Mouse (Mus musculus) CH12.LX (cell line): Measurements from ENCODE around the gene Lpin2. TPM values are rescaled to one million over a fixed set of nuclear protein-coding genes. Genes with fewer than 3 reads are reported as not detected.

Experiments
- DNase-seq: peaks from one replicate; pipeline ENCODE4 v3.0.0-alpha.2; 2013; ENCODE audit errors: extremely low read depth
- H3K27ac ChIP-seq: 2 replicates; pipeline ENCODE4 v1.5.1; 2012; ENCODE audit warnings: low read depth, mild to moderate bottlenecking, control low read depth, moderate library complexity; ENCODE audit not compliant: insufficient read depth
- H3K27me3 ChIP-seq: replicated peaks from 2 replicates; pipeline ENCODE3; 2012; ENCODE audit warnings: inconsistent platforms
- H3K36me3 ChIP-seq, 2 experiments: replicated peaks in 1 of 2; 2 replicates each; pipeline versions ENCODE3 to v1.6.1; 2012; ENCODE audit warnings: inconsistent platforms in 1 of 2, low read length in 1 of 2, mild to moderate bottlenecking in 1 of 2, mixed read lengths in 1 of 2, moderate library complexity in 1 of 2; ENCODE audit not compliant: control insufficient read depth in 1 of 2, insufficient read depth in 1 of 2
- H3K4me1 ChIP-seq, 2 experiments: 2 replicates each; pipeline ENCODE4 v1.6.1; 2012; ENCODE audit warnings: inconsistent platforms in 1 of 2, moderate library complexity in 1 of 2; ENCODE audit not compliant: insufficient read depth in 2 of 2, control insufficient read depth in 1 of 2
- H3K4me2 ChIP-seq: 2 replicates; pipeline ENCODE4 v1.6.1; 2012; ENCODE audit warnings: low read depth, mild to moderate bottlenecking, control low read depth; ENCODE audit not compliant: poor library complexity, insufficient read depth, severe bottlenecking
- H3K4me3 ChIP-seq, 3 experiments: fragments of 150-350 bp in 1 of 3; sonication (generic) in 1 of 3; replicated peaks in 1 of 3; 2 replicates each; pipeline versions ENCODE3 to v1.5.1; 2011 to 2012; ENCODE audit warnings: low read depth in 2 of 3, low read length in 2 of 3, mild to moderate bottlenecking in 2 of 3, moderate library complexity in 2 of 3, control low read depth in 1 of 3, improper control_type of control experiment in 1 of 3, inconsistent platforms in 1 of 3, mixed read lengths in 1 of 3; ENCODE audit not compliant: poor library complexity in 1 of 3
- H3K79me2 ChIP-seq: replicated peaks from 2 replicates; pipeline ENCODE4 v1.6.1; 2012; ENCODE audit warnings: mild to moderate bottlenecking, moderate library complexity; ENCODE audit not compliant: control insufficient read depth, poor library complexity, insufficient read depth, severe bottlenecking; ENCODE audit errors: extremely low read depth
- H3K9ac ChIP-seq: 2 replicates; pipeline ENCODE4 v1.6.1; 2012; ENCODE audit warnings: low read depth, mild to moderate bottlenecking, control low read depth, moderate library complexity; ENCODE audit not compliant: insufficient read depth
- H3K9me3 ChIP-seq: replicated peaks from 2 replicates; pipeline ENCODE3; 2012; ENCODE audit warnings: low read length, inconsistent platforms, mixed read lengths
- CHD1 ChIP-seq: IDR thresholded peaks from 2 replicates; pipeline ENCODE4 v1.6.1; 2012; ENCODE audit warnings: low read depth, low read length, improper control_type of control experiment, inconsistent platforms
- E2F4 ChIP-seq: IDR thresholded peaks from 2 replicates; pipeline ENCODE4 v1.6.1; 2011; ENCODE audit warnings: low read depth, low read length, improper control_type of control experiment; ENCODE audit not compliant: insufficient replicate concordance
- ELF1 ChIP-seq: IDR thresholded peaks from 2 replicates; pipeline ENCODE4 v1.6.1; 2014; ENCODE audit warnings: low read depth, mild to moderate bottlenecking, inconsistent platforms, low read length, improper control_type of control experiment
- ETS1 ChIP-seq: conservative IDR thresholded peaks from 2 replicates; pipeline ENCODE4 v1.6.1; 2012; ENCODE audit warnings: low read depth, mild to moderate bottlenecking, inconsistent platforms, low read length, improper control_type of control experiment, moderate library complexity
- GABPA ChIP-seq: IDR thresholded peaks from 2 replicates; pipeline ENCODE4 v1.6.1; 2012; ENCODE audit warnings: low read depth, low read length, improper control_type of control experiment, inconsistent platforms; ENCODE audit not compliant: insufficient replicate concordance
- HCFC1 ChIP-seq: IDR thresholded peaks from 2 replicates; pipeline ENCODE4 v1.6.1; 2012; ENCODE audit warnings: low read depth, mild to moderate bottlenecking, inconsistent platforms, low read length, improper control_type of control experiment
- JUN ChIP-seq: IDR thresholded peaks from 2 replicates; pipeline ENCODE4 v1.6.1; 2011; ENCODE audit warnings: low read depth, mild to moderate bottlenecking, low read length, improper control_type of control experiment, moderate library complexity; ENCODE audit not compliant: insufficient read depth
- MAFK ChIP-seq: IDR thresholded peaks from 2 replicates; pipeline ENCODE4 v1.6.1; 2011; ENCODE audit warnings: low read length, improper control_type of control experiment; ENCODE audit not compliant: insufficient replicate concordance
- MAX ChIP-seq: IDR thresholded peaks from 2 replicates; pipeline ENCODE4 v1.6.1; 2011; ENCODE audit warnings: low read length, improper control_type of control experiment
- MXI1 ChIP-seq: IDR thresholded peaks from 2 replicates; pipeline ENCODE4 v1.6.1; 2011; ENCODE audit warnings: mild to moderate bottlenecking, low read depth, low read length, improper control_type of control experiment
- PAX5 ChIP-seq: IDR thresholded peaks from 2 replicates; pipeline ENCODE4 v1.6.1; 2012; ENCODE audit warnings: low read length, inconsistent platforms, mixed read lengths
- POLR2AphosphoS2 ChIP-seq: IDR thresholded peaks from 2 replicates; pipeline ENCODE4 v1.6.1; 2011; ENCODE audit warnings: low read depth, low read length, improper control_type of control experiment
- RCOR1 ChIP-seq: conservative IDR thresholded peaks from 2 replicates; pipeline ENCODE4 v1.6.1; 2012; ENCODE audit warnings: low read depth, mild to moderate bottlenecking, inconsistent platforms, low read length, improper control_type of control experiment
- SIN3A ChIP-seq: IDR thresholded peaks from 2 replicates; pipeline ENCODE4 v1.6.1; 2012; ENCODE audit warnings: low read length, improper control_type of control experiment, inconsistent platforms
- SMC3 ChIP-seq: IDR thresholded peaks from 2 replicates; pipeline ENCODE4 v1.6.1; 2011; ENCODE audit warnings: low read depth, low read length, improper control_type of control experiment
- TBP ChIP-seq: conservative IDR thresholded peaks from 2 replicates; pipeline ENCODE4 v1.6.1; 2011; ENCODE audit warnings: low read depth, low read length, improper control_type of control experiment
- ZKSCAN1 ChIP-seq: IDR thresholded peaks from 2 replicates; pipeline ENCODE4 v1.6.1; 2012; ENCODE audit warnings: low read depth, inconsistent platforms, low read length, improper control_type of control experiment, borderline replicate concordance
- ZMIZ1 ChIP-seq: IDR thresholded peaks from 2 replicates; pipeline ENCODE4 v1.6.1; 2012; ENCODE audit warnings: low read depth, mild to moderate bottlenecking, inconsistent platforms, low read length, improper control_type of control experiment
- dilution Hi-C: fragments of 300-500 bp; cut with MboI; formaldehyde crosslinking; loops from 2 replicates; pipeline ENCODE4 v1.14.3; 2020; ENCODE audit warnings: low sequenced_read_pairs; ENCODE audit not compliant: extremely low pct_unique_long_range_greater_than_20kb, extremely low pct_ligation_motif_present
- in situ Hi-C: fragments of 300-500 bp; cut with MboI; formaldehyde crosslinking; loops from 3 replicates; pipeline ENCODE4 v1.14.3; 2019; ENCODE audit warnings: low sequenced_read_pairs, low pct_ligation_motif_present, low pct_unique_long_range_greater_than_20kb, mixed read lengths
- polyA plus RNA-seq: library from polyadenylated mRNA; unstranded; fragments of >175 nt; gene quantifications from 2 replicates; pipeline ENCODE4 v1.2.1, GENCODE M21; 2012; ENCODE audit warnings: low read depth; ENCODE audit not compliant: insufficient read length
- total RNA-seq, 2 experiments: library from RNA; depleted of rRNA; stranded (reverse); fragments of 300-350 nt in 1 of 2; fragments of >200 nt in 1 of 2; gene quantifications; 2 replicates each; pipeline ENCODE4 v1.2.3; 2012 to 2014

Gene Lpin2
- total and polyA plus RNA-seq, 3 experiments = 25.4 to 31.4 (median 28.1) TPM

DNA sequence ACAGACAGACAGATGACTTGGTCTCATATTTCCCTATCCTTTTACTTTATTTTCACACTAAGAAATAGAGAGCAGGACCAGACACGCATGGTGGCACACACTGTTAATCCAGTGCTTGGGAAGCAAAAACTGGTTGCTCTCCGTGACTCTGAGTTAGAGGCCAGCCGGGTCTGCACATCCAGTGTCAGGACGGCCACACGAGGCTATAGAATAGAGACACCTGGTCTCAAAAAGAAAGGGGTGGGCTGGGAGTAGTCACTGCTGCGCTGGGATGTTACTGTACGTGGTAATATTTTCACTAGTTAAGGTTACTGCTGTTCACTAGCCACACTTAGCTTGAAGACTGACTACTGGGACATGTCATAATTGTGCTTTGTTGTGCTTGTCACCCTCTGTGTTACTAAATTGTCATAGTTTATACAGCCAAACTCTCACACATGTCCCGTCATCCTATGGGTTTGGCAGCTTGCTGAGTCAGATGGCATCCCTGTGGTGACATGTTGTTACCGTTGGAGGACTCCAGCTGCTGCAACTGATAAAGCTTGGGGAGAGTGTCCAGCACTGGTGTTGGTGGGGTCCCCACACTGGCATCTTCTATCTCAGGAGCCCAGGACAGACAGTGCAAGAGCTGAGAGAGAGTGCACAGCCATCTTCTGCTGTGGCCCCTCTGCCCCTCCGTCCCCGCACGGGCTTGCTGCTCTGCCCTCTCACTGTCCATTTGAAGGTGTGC, 53.0 kb downstream of the Lpin2 start:
- H3K36me3 ChIP-seq = peaks cover 44 to 78% of the 10 kb centered on the region in 2 experiments
- TF ChIP-seq POLR2AphosphoS2 (no peak), CHD1 (no peak), TBP (no peak), PAX5 (no peak), MXI1 (no peak), MAFK (no peak), SMC3 (no peak), ZMIZ1 (no peak)
- TF ChIP-seq, all 38 proteins: peak for 0
- no peak overlapping the region for H3K4me2 ChIP-seq
- H3K4me3 ChIP-seq = no peak overlapping the region
- H3K9ac ChIP-seq = no peak overlapping the region
- no peaks in the 10 kb centered on the region for H3K79me2 ChIP-seq
- H3K9me3 ChIP-seq = no peaks in the 10 kb centered on the region
- no peak for DNase-seq
- dilution Hi-C loops = no loop called here
- in situ Hi-C loops = no loop called here
- H3K27me3 ChIP-seq = no peaks in the 10 kb centered on the region
- no peak overlapping the region for H3K27ac ChIP-seq
- peaks cover 0 to 22% of the 10 kb centered on the region in 2 experiments; a peak in 2 of 4 replicates for H3K4me1 ChIP-seq

DNA sequence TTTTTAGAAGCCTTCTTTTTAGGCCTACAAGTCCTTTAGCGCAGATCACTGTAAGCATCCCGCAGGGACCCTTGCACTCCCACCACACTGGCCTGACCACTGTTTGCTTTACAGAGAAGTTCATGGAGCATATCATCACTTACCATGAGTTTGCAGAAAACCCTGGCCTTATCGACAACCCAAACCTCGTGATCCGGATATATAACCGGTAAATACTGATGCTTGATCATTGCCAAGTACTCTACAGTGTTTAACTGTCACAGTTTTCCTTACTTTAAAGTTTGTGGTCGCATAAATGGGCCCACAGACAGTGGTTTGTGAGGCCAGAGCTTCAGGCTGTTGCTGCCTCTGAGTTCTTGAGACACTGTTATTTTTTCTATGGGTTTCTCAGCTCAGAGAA, 56.1 kb downstream of the Lpin2 start:
- Histone ChIP-seq H3K4me2 (no peak overlapping the region), H3K27ac (no peak overlapping the region), H3K9me3 (no peaks in the 10 kb centered on the region), H3K4me1 (peaks cover 0 to 12% of the 10 kb centered on the region in 2 experiments; a peak in 2 of 4 replicates), H3K4me3 (no peak overlapping the region), H3K79me2 (no peaks in the 10 kb centered on the region), H3K27me3 (no peaks in the 10 kb centered on the region), H3K36me3 (peaks cover 50 to 83% of the 10 kb centered on the region in 2 experiments), H3K9ac (no peak overlapping the region)
- DNase-seq = no peak
- dilution Hi-C loops = no loop called here
- TF ChIP-seq SIN3A = no peak
- TF ChIP-seq ZKSCAN1 = no peak
- TF ChIP-seq RCOR1 = no peak
- TF ChIP-seq HCFC1 = no peak
- no peak for TF ChIP-seq ELF1
- TF ChIP-seq MAX = no peak
- no peak for TF ChIP-seq ETS1
- TF ChIP-seq TBP = no peak
- no peak for TF ChIP-seq JUN
- no peak for TF ChIP-seq MAFK
- TF ChIP-seq E2F4 = no peak
- TF ChIP-seq GABPA = no peak
- no peak for TF ChIP-seq MXI1
- in situ Hi-C loops = no loop called here
